Mouse (Mus musculus) olfactory bulb, adult 2 months (tissue): ENCODE data around the gene Hist1h2ag. TPM values are rescaled to one million over a fixed set of nuclear protein-coding genes. Genes with fewer than 3 reads are reported as not detected.
A peak's percentile ranks its signal among the peaks of the same experiment; 100 is the strongest.
"Not testable (repeated sequence)": the region's sequence is repeated elsewhere in the genome, so short reads cannot be mapped to it uniquely, and the experiment has no call there.

Source experiments
- H3K27ac ChIP-seq: fragments of 200-500 bp; 2 replicates; pipeline ENCODE4 v1.5.1; 2012; ENCODE audit warnings: low read depth, low read length; ENCODE audit not compliant: insufficient read depth
- H3K4me1 ChIP-seq: fragments of 200-500 bp; 2 replicates; pipeline ENCODE4 v1.6.1; 2012; ENCODE audit warnings: low read length; ENCODE audit not compliant: control insufficient read depth, insufficient read depth
- H3K4me3 ChIP-seq: fragments of 200-500 bp; 2 replicates; pipeline ENCODE4 v1.5.1; 2012; ENCODE audit warnings: mild to moderate bottlenecking, low read depth, low read length, moderate library complexity; ENCODE audit not compliant: insufficient read depth
- CTCF ChIP-seq: fragments of 200-500 bp; IDR thresholded peaks from 2 replicates; pipeline ENCODE4 v1.5.1; 2012; ENCODE audit warnings: low read depth, mild to moderate bottlenecking, low read length, moderate library complexity; ENCODE audit not compliant: insufficient read depth
- POLR2A ChIP-seq: fragments of 200-500 bp; IDR thresholded peaks from 2 replicates; pipeline ENCODE4 v1.6.1; 2012; ENCODE audit warnings: mild to moderate bottlenecking, low read depth, low read length, moderate library complexity; ENCODE audit not compliant: insufficient read depth
- WGBS: fragments of 180-500 bp; shearing (Covaris S2); methylation state at CpG from one replicate; pipeline ENCODE4 v1.1.7; 2018; 5-methylcytosine and 5-hydroxymethylcytosine counted together
- polyA plus RNA-seq: library from polyadenylated mRNA; stranded (reverse); fragments of >200 nt; gene quantifications from 2 replicates; pipeline ENCODE4 v1.2.4, GENCODE M21; 2012; ENCODE audit warnings: low replicate concordance; ENCODE audit not compliant: missing spikeins, insufficient read depth, insufficient read length

The Hist1h2ag gene
- polyA plus RNA-seq, 1 experiment: not detected

GRCm38 (mm10) chr13:22049041-22049440 is 6.3 kb upstream of the Hist1h2ag start:
- H3K4me1 ChIP-seq: peaks cover 3% of the 10 kb centered on the region; the same call in 1 of the 2 replicates
- WGBS: 87% methylated on average over 2 of the region's 2 CpGs
- TF ChIP-seq CTCF (no peak), POLR2A (no peak)
- no peak overlapping the region for H3K4me3 ChIP-seq
- no peak overlapping the region for H3K27ac ChIP-seq

GRCm38 (mm10) chr13:22045311-22045710 is 2.6 kb upstream of the Hist1h2ag start:
- Histone ChIP-seq H3K4me3 (no peak overlapping the region), H3K27ac (no peak overlapping the region), H3K4me1 (peaks cover 3% of the 10 kb centered on the region; the same call in 1 of the 2 replicates)
- 60% methylated on average over 2 of the region's 2 CpGs for WGBS
- TF ChIP-seq CTCF (no peak), POLR2A (no peak)

- peaks cover under 1% of the 10 kb centered on the region; the same call in 1 of the 2 replicates for H3K4me1 ChIP-seq
- no peak overlapping the region for H3K27ac ChIP-seq
- 77% methylated on average over 6 of the region's 6 CpGs for WGBS
- H3K4me3 ChIP-seq: no peak overlapping the region
- no peak for TF ChIP-seq POLR2A
- TF ChIP-seq CTCF: no peak
Measured at GRCm38 (mm10) chr13:22044432-22045155, 1.9 kb upstream of the Hist1h2ag start.

- Histone ChIP-seq H3K4me1 (no peaks in the 10 kb centered on the region; the same call in 1 of the 2 replicates), H3K4me3 (peak overlapping the region; percentile 71), H3K27ac (no peak overlapping the region)
- TF ChIP-seq CTCF: no peak
- no peak for TF ChIP-seq POLR2A
- WGBS: under 1% methylated on average over 14 of the region's 14 CpGs
Measured at GRCm38 (mm10) chr13:22043503-22044431, 1.0 kb upstream of the Hist1h2ag start.

GRCm38 (mm10) chr13:22041651-22042567 is 835 bp downstream of the Hist1h2ag start:
- H3K27ac ChIP-seq: no peak overlapping the region
- 2% methylated on average over 13 of the region's 13 CpGs for WGBS
- peak overlapping the region; percentile 20; the same call in 1 of the 2 replicates for H3K4me3 ChIP-seq
- no peaks in the 10 kb centered on the region; the same call in 1 of the 2 replicates for H3K4me1 ChIP-seq
- TF ChIP-seq POLR2A (no peak), CTCF (no peak)

GRCm38 (mm10) chr13:22041142-22041536 is 1.6 kb downstream of the Hist1h2ag start, which contains the start of gene Hist1h4i:
Hist1h4i (minus strand) TSS chr13:22041362.
- Histone ChIP-seq H3K27ac (peak within 1 kb of the TSS; percentile 42), H3K4me3 (peak within 1 kb of the TSS; percentile 50)
- TF ChIP-seq POLR2A: peak; percentile 87
- H3K4me1 ChIP-seq: not testable (repeated sequence)
- 0% methylated on average over 24 of the region's 27 CpGs for WGBS

GRCm38 (mm10) chr13:22040464-22041141 is 2.1 kb downstream of the Hist1h2ag start:
- H3K27ac ChIP-seq: peak overlapping the region; percentile 42

More at GRCm38 (mm10) chr13:22040464-22041141, 2.1 kb downstream of the Hist1h2ag start:
- no peak for TF ChIP-seq CTCF
- no peak for TF ChIP-seq POLR2A
- peak overlapping the region; percentile 50 for H3K4me3 ChIP-seq
- no peaks in the 10 kb centered on the region; the same call in 1 of the 2 replicates for H3K4me1 ChIP-seq
- WGBS: under 1% methylated on average over 24 of the region's 24 CpGs
